ENCODE assay signal across 10 mouse cellular contexts in the genomic region with DNA sequence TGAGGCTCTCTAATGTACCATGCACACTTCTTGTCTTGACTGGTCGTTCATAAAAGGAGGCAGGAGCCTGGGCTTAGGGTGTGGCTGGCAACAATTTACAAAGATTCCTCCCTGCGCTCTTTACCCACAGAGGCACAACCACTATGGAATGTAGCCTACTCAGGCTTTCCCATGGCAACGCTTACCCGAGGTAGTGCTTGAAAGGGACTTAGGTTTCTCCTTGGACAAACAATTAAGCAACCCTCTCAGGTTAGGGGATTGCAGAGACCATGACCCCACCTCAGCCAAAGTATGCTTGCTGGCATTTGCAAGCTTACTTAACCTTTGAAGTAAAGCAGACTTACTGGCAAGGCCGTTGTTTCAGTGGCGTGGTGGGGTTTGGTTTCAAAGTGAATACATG.
A peak's percentile ranks its signal among the peaks of the same experiment; 100 is the strongest.
DNase-seq lines count a peak whose midpoint lies in the region; ATAC-seq and TF ChIP-seq lines count a peak whose summit lies in the region.
"Had no signal": no experiment of that assay in that cellular context is flagged by ENCODE, and none has a peak within 500 bp of the region (broad histone marks: within the 10 kb centered on the region; RNA-seq: fewer than 3 reads in every experiment).

No protein-coding gene starts in this region.

- H3K4me2 ChIP-seq in lung, postnatal 0 days (replicated peaks; ENCODE audit: low read depth, low read length): no peak overlapping the region

- 52% methylated on average over 6 of the region's 6 CpGs for WGBS in lung, postnatal 0 days

- TF ChIP-seq EP300 in lung, postnatal 0 days (IDR thresholded peaks at IDR 0.05): peak; percentile 88

- H3K27me3 ChIP-seq in lung, postnatal 0 days (replicated peaks; ENCODE audit: insufficient read depth, low read length): no peaks in the 10 kb centered on the region

- peak overlapping the region; percentile 85 for H3K27ac ChIP-seq in lung, postnatal 0 days (ENCODE audit: low read length)

- no peaks in the 10 kb centered on the region for H3K36me3 ChIP-seq in lung, postnatal 0 days (ENCODE audit: insufficient read depth, low read length)

- H3K9ac ChIP-seq in lung, postnatal 0 days (replicated peaks; ENCODE audit: low read depth): no peak overlapping the region

- ATAC-seq in lung, postnatal 0 days: peak; percentile 99

- no peaks in the 10 kb centered on the region for H3K9me3 ChIP-seq in lung, postnatal 0 days (ENCODE audit: low read length)

- peak; percentile 56 for DNase-seq in embryo, embryonic 10 days (ENCODE audit: low spot score)
- DNase-seq in embryo, embryonic 11 days: no peak
- DNase-seq in urinary bladder, postnatal 14 days (ENCODE audit: low spot score): peak; percentile 29
- DNase-seq in urinary bladder, postnatal 10 days (ENCODE audit: low spot score): no peak
- peak; percentile 93 for DNase-seq in lung, postnatal 0 days (ENCODE audit: low spot score)
- no peak for DNase-seq in cerebellum, adult 11 months
- no peak for DNase-seq in natural killer cell, adult 2 months (ENCODE audit: low spot score in 2 of 2)
- no peak for DNase-seq in layer of hippocampus, adult 18-20 months (ENCODE audit: low spot score in 2 of 2)
- DNase-seq: cerebellum, postnatal 10 days; kidney, adult 9 months had no signal

- no peaks in the 10 kb centered on the region; the same call in 1 of the 2 replicates for H3K4me1 ChIP-seq in lung, postnatal 0 days (ENCODE audit: insufficient read depth, low read depth, low read length)

- H3K4me3 ChIP-seq in lung, postnatal 0 days (ENCODE audit: low read depth, low read length): no peak overlapping the region

- TF ChIP-seq CTCF in lung, postnatal 0 days (IDR thresholded peaks at IDR 0.05): no peak

Comparison
In these comparisons a context has a peak if more than half of its experiments do, and no peak if none do; other contexts are left out.
1. DNase-seq: peak in embryo, embryonic 10 days (single experiment), urinary bladder, postnatal 14 days (single experiment) and lung, postnatal 0 days (single experiment); none in embryo, embryonic 11 days (single experiment), urinary bladder, postnatal 10 days (single experiment), cerebellum, adult 11 months (single experiment), natural killer cell, adult 2 months (0 of 2) and layer of hippocampus, adult 18-20 months (0 of 2).